Mouse (Mus musculus) adrenal gland, adult 8-10 months (tissue): Measurements from ENCODE around the gene Pitx3. TPM values are rescaled to one million over a fixed set of nuclear protein-coding genes. Genes with fewer than 3 reads are reported as not detected.
A peak's percentile ranks its signal among the peaks of the same experiment; 100 is the strongest.
"Not testable (repeated sequence)": the region's sequence is repeated elsewhere in the genome, so short reads cannot be mapped to it uniquely, and the experiment has no call there.

Experiments
- DNase-seq: peaks from one replicate; pipeline ENCODE4 v3.0.0; 2022
- total RNA-seq, 4 experiments: library from RNA; stranded (reverse); gene quantifications; 2 replicates each; pipeline ENCODE4 v1.2.4; 2022

Gene Pitx3
- total RNA-seq, 4 experiments from 2014 or later: 0.17 to 0.35 TPM; not detected in 2

DNA sequence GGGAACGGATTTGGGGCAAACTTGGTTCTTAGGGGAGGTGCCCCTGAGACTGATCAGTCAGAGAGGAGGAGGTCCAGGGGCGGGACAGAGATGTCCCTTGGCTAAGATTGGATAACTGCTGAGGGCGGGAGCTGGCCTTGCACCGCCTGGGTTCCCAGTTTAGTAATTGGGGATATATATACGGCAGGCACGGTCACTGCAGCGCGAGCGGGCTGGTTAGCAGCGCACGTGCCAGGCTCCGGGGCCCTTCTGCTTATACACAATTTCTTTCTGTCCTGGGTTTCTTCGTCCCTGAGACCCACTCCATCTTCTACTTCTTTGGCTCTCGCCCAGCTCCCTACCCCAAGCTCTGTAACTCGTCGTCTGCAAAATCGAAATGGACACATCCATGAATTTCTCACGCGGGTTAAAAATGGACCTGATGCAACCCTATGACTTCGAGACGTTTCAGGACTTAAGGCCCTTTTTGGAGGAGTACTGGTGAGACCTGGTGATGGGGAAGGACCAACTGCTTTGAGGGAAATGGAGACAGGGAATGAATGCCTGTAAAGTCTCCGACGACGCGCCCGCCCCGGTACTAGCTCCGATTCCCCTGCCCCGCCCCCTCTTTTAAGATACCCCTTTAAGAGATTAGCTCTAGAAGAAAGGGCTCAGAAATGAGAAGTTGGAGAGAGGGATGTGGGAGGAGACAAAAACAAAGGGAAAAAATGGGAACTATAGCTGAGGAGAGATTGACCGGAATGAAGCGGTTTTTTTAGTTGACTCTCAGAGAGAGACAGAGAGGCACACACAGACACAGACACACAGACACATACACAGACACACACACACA, 16.2 kb downstream of the Pitx3 start, which contains the start of gene Elovl3:
Elovl3 (plus strand) TSS at position 204 of the 832 bp plus-strand sequence.
- DNase-seq: peak; percentile 69

DNA sequence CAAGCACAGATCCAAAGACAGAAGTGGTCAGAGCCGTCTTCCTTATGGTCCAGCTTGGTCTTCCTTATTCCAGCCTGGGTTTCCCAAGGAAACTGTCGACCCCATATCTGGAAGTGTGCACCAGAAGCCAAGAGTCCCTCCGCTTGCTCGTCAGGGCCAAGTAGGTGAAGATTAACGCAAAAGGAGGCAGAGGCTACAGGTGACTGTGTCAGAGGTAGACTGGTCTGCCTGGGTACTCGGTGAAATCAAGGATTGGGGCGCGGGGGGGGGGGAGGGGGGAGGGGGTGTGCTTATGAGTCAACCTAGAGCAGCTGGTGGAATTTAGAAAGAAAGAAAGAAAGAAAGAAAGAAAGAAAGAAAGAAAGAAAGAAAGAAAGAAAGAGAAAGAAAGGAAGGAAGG, 16.8 kb downstream of the Pitx3 start:
- no peak for DNase-seq

DNA sequence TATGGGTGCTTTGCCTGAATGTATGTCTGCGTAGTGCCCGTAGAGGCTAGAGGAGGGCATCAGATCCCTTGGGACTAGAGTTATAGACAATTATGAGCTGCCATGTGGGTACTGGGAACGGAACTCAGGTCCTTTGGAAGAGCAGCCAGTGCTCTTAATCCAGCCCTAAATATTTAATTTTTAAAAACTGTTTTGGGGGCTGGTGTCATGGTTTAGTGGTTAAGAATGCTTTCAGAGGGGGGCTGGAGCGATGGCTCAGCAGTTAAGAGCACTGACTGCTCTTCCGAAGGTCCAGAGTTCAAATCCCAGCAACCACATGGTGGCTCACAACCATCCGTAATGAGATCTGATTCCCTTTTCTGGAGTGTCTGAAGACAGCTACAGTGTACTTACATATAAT, 18.4 kb downstream of the Pitx3 start:
- not testable (repeated sequence) for DNase-seq

DNA sequence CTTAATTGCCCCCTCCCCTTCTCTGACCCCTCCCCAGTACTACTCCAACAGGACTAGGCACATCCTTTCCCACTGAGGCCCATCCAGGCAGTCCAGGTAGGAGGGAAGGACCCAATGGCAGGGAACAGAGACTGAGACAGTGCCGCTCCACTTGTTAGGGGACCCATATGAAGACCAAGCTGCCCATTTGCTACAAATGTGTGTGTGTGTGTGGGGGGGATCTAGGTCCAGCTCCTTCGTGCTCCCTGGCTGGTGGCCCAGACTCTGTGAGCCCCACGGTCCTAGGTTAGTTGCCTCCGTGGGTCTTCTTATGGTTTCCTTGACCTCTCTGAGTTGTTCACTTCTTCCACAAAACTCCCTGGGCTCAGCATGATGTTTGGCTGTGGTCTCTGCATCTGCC, 21.8 kb downstream of the Pitx3 start:
- DNase-seq: no peak

DNA sequence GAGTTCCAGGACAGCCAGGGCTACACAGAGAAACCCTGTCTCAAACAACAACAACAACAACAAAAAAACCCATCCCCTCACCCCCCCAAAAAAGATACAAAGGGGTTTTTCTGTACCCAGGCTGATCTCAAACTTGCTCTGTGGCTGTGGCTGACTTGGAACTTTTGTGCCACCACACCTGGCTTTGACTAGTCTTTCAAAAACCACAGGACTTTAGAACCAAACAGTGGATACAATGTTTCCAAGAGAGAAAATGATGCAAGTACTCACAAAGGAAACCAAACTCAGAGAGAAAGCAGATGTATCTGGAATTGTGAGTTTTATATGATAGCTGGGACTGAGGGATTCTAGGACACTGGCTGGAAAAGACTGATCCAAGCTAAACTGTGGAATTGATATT, 23.5 kb downstream of the Pitx3 start:
- no peak for DNase-seq

DNA sequence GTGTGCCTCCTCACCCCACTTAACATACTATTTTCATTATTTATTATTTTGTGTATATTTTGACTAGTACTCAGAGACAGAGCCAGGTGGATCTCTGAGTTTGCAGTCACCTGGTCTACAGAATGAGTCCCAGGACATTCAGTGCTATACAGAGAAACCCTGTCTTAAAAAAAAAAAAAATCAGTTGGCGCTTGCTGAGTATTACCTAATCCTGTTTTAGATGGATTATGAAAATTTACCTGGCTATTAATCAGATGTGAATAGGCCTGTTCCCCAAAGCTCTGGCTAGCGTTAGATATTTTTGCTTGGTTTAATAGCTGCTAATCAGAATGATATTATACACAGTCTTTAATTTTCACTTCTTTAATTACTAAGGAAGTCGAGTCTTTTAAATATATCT, 24.2 kb downstream of the Pitx3 start:
- no peak for DNase-seq

DNA sequence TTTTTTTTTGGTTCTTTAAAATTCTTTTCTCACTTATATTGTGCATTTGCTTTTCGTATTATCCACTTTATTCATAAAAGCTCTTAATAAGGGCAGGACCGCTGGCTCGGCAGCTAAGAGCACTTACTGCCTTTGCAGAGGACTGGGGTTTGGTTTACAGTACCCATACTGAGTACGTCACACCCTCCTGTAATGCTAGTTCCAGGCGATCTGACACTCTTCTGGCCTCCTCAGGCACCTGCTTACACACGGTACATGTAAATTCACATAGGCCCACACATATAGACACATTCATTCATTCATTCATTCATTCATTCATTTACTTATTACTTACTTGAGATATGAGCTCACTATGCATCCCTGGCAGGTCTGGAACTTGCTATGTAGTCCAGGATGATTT, 27.3 kb downstream of the Pitx3 start:
- no peak for DNase-seq

DNA sequence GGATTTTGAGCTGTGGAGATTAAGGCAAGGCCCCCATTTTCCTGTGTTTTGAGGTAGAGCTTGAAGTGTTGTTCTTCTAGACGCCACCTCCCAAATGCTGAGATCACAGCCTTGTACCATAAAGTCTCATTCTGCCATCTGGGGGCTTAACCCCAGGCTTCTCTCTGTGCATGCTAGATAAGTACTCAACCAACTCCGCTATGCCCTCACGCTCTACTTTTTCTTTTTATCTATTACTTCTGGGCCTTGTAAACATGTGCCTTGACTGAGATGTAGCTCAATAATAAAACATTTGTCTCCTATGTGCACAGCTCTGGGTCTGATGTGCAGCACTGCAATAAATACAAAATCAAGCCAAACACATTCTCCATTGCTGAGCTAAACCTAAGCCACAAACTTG, 28.7 kb downstream of the Pitx3 start:
- DNase-seq: no peak

DNA sequence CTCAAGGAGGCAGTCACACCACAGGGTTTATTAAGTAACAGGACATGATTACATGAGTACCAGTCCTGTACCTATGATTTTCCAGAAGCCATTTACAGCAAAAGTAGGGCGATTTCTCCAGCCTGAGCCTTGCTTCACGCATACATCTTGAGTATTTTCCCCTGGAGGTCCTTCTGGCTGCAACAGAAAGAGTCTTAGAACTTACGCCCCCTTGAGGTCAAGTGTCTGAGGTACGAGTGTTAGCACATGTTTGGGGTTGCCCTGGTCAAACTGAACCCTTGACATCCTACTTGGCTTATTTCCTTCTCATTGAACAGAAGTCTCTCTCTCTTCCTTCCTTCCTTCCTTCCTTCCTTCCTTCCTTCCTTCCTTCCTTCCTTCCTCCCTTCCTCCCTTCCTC, 33.5 kb downstream of the Pitx3 start:
- no peak for DNase-seq

DNA sequence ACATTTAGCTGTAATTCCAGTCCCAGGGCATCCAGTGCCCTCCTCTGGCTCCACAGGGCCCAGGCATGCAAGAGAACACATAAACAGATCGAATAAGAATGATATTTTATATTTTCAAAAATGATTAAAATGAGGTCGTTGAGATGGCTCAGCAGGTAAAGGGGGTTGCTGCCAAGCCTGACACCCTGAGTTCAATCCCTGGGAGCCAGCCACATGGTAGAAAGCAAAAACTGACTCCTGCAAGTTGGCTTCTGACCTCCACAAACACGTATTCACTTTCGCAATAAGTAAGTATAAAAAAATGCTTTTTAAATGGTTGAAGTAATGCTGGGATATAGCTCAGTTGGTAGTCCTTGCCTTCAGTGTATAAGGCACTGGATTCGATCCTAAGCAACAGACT, 37.3 kb downstream of the Pitx3 start:
- no peak for DNase-seq

DNA sequence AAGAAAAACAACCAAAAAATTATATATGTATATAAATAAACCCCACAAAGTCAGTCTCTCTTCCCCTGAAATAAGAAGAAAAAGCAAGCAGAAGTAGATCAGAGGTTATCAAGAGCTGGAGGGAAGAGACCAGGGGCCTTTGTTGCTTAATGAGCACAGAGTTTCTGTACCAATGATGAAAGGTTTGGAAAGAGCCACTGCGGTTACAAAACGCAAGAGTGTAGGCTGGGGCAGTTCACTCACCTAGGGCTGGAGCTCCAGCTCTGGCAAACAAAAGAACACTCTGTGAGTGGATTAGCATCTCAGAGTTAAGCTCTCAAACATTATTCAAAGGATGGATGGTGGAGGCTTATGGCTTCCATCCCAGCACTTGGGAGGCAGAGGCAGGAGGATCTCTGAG, 37.9 kb downstream of the Pitx3 start:
- DNase-seq: no peak

DNA sequence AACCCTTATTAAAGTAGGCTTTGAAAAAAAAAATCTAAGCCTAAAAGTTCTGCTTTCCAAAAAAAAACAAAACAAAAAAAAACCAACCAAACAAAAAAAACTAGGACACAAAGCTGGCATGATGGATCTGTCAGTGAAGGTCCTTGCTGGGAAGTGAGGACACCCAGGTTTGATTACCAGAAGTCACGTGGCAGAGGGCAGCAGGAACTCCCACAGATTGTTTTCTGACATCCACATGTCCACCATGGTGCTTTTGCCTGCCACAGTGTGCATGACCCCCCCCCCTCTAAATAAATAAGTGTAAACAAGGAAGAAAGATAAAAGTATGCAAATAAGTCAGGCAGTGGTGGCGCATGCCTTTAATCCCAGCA, 44.0 kb downstream of the Pitx3 start:
- DNase-seq: no peak

DNA sequence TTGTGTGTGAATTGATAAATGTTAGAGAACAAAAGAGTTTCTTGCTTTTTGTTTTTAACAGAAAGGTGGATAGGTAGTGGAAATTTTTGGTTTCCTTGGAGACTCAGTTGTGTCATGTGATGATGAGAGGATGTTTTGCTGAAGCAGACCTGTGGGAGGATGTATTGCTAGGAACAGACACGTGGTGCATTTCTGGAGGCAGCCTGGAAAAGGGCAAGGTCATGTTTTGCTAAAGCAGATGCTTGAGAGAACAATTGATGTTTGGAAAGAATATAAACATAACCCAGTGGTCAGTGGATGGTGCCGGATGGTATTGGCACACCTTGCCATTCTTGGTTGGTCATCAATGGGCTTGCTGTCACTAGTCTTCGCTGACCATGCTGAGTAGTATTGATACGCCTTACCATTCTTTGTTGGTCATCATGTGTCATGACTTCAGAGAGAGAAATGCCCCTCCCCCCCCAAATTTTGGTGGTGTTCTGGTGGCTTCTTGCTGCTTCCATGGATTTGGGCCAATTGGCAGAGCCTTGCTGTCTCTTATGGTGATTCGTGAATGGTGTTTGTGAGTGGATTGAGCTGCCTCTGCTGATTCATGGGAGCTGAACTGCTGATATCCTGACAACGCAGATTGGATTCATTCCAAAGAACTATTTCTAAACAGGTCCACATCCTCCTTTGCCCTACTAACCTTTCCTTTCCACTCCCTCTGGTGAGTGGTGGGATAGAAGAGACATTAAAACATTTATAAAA, 44.5 kb downstream of the Pitx3 start:
- DNase-seq: peak; percentile 33

DNA sequence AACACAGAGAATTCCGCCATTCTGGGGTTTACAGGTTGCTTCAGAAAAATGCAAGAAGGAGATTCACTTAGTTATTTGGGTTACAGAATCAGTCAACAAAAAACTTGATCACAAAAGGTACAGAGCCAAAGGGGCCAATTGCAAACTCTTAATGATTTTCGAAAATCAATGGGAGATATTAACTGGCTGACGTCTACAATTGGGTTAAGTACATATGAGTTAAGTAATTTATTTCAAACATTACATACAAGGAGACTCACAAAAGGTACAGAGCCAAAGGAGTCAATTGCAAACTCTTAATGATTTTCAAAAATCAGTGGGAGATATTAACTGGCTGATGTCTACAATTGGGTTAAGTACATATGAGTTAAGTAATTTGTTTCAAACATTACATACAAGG, 48.6 kb downstream of the Pitx3 start:
- no peak for DNase-seq

DNA sequence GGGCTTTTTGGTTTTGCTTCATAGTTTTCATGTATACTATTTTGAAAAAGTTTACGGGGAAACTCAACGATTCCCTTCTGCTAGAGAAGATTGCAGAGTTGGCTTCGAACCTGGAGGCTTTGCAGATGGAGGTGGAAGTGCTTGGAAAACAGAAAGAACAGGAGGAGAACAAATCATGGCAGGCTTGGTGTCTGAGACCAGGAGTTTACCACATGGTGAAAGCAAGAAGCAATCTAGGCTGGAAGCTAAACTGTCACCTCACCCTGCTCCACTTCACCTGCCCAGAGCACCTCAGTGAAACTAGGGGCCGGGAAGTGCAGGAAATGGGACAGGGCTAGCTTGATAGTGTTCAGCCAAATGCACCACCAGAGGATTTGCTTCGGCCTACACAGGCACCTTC, 51.7 kb downstream of the Pitx3 start:
- no peak for DNase-seq

DNA sequence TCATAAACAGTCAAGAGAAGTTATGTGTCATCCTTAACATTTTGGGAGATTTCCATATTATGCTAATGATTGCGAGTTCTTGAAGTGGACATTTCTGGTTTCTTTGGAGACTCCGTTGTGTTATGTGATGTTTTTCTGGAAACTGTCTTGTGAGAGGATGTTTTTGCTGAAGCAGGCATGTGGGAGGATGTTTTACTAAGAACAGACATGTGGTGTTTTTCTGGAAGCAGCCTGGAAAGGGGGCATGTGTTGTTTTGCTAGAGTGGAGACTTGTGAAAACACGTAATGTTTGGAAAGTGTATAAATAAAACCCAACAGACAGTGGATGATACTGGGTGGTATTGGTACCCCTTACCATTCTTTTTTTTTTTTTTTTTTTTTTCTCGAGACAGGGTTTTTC, 52.8 kb downstream of the Pitx3 start:
- DNase-seq: no peak

DNA sequence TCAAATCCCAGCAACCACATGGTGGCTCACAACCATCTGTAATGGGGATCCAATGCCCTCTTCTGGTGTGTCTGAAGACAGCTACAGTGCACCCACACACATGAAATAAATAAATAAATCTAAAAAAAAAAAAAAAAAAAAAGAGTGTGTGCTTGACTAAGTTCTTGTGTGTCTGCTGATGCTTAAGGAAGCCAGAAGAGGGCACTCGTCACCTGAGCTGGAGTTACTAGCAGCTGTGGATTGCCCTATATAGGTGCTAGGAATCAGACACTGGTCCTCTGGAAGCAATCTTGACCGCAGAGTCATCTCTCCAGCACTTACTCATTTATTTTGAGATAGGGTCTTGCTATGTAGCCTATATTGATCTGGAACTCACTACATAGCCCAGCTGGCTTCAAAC, 54.0 kb downstream of the Pitx3 start:
- DNase-seq: no peak

DNA sequence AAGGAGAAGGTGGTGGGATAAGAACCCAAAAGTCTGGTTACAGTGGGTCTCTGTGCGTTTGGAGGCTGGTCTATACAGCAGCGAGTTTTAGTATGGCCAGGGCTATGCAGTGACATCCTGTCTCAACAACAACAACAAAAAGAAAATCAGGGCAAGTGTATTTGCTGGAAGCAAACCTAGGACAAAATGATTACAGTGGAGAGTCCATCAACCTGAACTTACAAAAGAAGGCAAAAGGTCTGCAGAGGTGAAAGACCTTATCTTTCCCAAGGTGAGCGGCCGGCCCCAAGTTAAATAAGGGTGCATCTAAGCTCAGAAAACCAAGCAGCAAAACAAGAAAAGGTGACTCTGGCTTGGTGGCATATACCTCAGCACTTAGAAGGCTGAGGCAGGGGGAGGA, 56.5 kb downstream of the Pitx3 start:
- DNase-seq: no peak

DNA sequence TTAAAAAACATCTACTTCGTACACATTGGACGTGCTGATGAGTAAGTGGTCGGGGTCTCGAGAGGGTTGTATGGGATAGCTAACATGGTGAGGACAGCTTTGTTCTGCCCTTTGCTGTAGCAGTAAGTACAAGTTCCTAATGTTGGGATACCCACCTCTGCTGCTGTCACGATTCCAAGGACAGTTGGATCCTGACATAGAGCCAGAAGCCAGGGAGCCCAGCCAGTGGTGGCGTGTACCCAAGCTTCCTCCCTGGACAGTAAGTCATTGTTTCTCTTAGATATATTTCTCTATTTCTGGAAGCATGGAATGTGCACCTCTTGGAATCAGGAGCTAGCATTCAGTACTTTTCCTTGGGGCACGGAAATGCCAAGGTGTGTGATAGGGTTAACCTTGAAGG, 60.3 kb downstream of the Pitx3 start:
- DNase-seq: peak; percentile 15

DNA sequence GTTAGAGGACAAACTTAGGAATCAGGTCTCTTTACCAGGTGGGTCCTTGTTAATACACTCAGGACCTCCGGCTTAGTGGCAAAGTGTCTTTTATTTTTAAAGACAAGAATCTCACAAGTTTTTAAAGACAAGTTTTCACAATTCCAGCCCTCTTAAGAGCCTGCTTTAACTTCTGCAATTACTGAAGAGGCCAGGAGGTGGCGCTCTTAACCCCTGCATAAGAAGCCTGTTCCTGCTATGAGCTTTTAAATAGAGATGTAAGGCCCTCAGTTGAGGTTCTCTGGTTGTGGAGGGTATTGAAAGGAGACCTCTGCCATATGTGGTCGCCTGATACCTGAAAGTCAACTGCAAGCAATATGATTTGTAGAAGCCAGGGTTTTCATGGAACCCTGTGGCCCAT, 61.8 kb downstream of the Pitx3 start:
- DNase-seq: no peak
